Mouse (Mus musculus) CH12F3 (cell line): Measurements from ENCODE around the gene Naa25.
"Not testable (repeated sequence)": the region's sequence is repeated elsewhere in the genome, so short reads cannot be mapped to it uniquely, and the experiment has no call there.

ENCODE experiments used
- in situ Hi-C: fragments of 300-500 bp; cut with MboI; formaldehyde crosslinking; loops from 2 replicates; pipeline ENCODE4 v1.14.3; 2020; ENCODE audit warnings: low sequenced_read_pairs

Naa25 gene

GRCm38 (mm10) chr5:121397187-121398145, at the start of gene Naa25:
Gene Naa25 (plus strand): TSS chr5:121397936.
- in situ Hi-C loops, result no loop called here

DNA sequence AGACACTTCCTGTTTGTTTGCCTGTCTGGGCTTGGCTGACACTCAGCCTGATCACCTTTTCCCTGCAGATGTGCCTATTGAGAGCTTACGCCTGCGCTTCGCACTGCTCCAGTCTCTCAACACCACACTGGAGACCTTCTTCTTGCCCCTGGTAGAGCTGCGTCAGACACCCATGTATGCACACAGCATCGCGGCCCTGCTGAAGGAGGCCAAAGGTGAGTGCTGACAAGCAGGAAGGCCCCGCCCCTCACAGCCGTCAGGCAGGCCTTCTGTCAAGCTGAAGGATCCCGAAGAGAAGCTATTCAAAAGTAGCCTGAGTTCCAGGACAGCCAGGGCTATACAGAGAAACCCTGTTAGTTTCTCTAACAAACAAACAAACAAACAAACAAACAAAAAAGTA, 38.5 kb upstream of the Naa25 start:
- in situ Hi-C loops, result no loop called here

DNA sequence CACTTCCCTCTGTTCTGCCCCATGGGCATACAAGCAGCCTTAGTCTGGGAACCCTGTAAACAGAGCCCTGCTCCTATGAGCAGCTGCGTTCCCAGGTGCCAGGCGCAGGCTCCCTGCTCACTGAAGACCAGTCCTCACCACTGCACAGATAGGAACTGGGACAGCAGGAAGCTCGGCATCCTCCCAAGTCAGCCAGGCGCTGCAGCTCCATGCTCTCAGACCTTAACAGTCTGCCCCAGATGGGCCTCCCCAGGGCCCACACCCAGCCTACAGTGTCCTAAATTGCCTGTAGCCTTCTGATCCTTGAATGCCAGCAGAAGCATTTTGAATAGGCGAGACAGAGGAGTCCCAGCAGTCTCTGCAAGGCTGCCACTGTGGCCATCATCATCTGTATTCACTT, 36.0 kb upstream of the Naa25 start:
- in situ Hi-C loops, result no loop called here

GRCm38 (mm10) chr5:121363441-121363840, 34.3 kb upstream of the Naa25 start:
- in situ Hi-C loops, result no loop called here

DNA sequence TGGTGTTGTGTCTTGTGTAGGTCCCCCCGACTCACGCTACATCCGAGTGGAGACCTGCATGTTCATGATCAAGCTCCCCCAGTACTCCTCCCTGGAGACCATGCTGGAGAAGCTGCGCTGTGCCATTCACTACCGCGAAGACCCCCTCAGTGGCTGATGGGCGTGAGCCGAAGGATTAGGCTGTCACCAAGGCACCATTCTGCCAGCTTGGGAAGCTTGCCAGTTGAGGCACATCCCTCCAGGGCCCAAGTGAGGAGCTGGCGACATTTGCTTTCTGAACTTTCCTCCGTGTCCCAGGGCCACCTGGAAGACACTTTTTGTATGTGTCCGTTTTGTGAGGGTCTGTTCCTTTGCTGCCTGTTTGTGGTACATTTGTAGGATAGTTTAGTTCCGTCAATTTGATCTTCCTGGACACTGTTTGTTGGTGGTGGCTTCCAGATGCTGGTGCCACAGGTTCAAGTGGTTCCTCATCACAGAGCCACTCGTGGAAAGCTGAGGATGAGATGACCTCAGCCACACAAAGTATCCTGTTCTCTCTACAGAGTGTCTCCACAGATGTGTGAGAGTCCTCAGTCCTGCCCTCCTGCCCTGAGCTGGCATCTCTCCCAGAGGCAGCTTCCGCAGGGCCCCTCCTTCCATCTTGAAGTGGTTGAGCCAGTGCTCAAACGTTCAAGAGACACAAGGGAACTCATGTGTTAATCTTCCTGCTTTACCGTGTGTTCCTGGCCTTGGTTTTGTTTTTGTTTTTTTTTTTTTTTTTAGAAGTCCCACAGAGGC, 31.1 kb upstream of the Naa25 start:
- in situ Hi-C loops, result no loop called here

- in situ Hi-C loops, result no loop called here
These were observed 30.5 kb upstream of the Naa25 start for GRCm38 (mm10) chr5:121367255-121367654.

GRCm38 (mm10) chr5:121371712-121372111, 26.0 kb upstream of the Naa25 start:
- in situ Hi-C loops, result no loop called here

DNA sequence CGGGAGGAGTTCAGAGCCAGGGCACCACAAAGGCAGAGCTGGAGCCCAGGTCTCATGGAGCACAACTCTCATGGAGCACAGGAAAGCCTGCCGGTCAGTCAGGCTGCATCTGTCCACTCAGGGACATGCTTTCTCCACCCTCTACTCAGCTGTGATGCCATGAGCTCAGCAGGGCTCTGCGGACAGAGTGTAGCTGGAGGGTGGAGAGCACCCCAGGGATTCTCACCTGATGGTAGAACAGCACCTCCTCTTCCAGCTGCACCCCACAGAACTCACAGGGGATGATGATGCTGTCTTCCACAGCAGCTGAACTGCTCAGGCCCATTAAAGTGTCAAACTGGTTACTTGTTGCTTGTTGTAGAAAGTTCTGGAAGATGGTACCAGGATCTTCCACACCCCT, 22.9 kb upstream of the Naa25 start:
- in situ Hi-C loops, result no loop called here

DNA sequence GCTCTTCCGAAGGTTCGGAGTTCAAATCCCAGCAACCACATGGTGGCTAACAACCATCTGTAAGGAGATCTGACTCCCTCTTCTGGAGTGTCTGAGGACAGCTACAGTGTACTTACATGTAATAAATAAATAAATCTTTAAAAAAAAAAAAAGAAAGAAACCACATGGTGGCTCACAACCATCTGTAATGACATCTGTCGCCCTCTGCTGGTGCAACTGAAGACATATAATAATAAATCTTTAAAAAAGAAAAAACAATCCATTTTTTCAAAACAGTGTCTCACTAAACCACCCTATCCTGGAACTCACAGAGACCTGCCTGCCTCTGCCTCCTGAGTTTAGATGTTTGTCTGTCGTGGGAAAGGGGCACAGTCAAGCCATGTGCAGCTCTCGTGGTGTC, 20.8 kb upstream of the Naa25 start:
- in situ Hi-C loops, result not testable (repeated sequence)

DNA sequence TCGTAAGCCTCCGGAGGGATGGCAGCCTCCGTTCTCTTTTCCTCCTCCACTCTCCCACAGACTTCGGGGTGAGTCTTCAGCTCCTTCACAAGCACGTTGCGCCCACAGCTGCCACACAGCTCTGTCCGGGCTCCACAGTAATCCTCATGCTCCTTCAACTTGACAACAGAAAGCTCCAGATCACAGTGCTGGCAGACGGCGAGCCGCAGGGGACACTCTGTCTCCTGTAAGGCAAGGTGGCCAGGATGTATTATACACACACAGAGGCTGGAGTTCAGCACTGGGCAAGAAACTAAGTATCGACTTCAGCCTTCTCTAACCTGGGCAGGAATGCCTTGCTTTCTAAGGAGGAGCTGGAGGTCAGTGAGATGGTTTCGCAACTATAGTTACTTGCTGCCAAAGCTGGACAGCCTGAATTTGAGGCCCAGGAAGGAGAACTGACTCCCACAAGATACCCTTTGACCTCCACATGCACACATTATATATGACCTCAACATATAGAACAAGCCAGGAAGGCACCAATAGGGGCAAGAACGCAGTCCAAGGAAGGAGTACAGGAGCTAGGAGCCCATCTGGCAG, 19.0 kb upstream of the Naa25 start:
- in situ Hi-C loops, result no loop called here

GRCm38 (mm10) chr5:121380692-121381091, 17.0 kb upstream of the Naa25 start:
- in situ Hi-C loops, result no loop called here

- in situ Hi-C loops, result no loop called here
These were observed 13.6 kb upstream of the Naa25 start for GRCm38 (mm10) chr5:121383857-121384756.

- in situ Hi-C loops, result no loop called here
These were observed 12.8 kb upstream of the Naa25 start for GRCm38 (mm10) chr5:121384757-121385460.

DNA sequence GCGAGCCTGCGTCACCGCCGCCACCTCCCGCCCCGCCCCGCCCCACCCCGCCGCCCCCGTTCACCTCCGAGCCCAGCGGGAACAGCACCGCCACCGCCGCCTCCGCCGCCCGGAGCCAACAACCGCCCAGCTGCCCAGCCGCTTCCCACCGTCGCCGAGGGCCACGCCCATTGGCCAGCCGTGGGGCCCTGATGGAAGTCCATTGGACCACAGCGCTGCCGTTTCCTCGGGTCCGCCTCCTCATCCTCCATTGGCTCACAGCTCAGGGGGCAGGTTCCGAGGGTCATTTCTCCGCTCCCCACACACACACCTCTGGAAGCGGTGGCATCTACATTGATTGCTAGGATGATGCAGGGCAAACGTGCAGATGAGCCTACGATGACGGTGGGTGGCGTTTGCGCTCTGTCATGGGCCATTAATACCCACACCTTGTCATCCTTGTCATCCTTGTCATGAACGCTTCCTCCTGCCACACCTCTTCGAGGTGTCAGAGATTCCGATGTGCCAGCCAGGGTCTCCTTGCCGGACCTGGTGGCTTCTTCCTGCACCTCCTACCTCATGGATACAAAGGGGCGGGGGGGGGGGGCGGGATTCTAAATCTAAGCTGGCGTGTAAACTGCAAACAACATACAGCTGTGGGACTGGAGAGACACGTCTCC, 12.1 kb upstream of the Naa25 start, which contains the start of gene Trafd1:
TSS of gene Trafd1 (minus strand) at position 172 of the 659 bp plus-strand sequence.
- in situ Hi-C loops, result no loop called here

- in situ Hi-C loops, result no loop called here
These were observed 11.4 kb upstream of the Naa25 start for GRCm38 (mm10) chr5:121386120-121386909.

DNA sequence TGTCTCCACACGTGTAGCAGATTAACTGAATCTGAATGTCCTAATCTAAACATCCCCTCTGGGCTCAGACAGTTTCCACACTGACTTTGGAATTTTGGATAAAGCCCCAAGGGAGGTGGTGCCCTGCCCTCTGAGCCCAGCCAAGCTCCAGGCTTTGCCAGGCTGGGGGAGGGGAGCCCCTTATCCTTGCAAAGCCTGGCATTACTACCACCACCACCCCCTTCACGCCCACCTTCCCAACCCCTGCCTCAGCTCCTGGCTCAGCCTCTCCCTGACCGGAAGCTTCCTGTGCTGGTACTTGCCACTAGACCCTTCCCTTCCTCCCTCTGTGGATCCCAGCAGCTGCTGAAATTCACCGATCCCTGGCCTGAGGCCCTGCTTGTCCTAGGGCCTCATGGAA, 10.6 kb upstream of the Naa25 start:
- in situ Hi-C loops, result no loop called here

DNA sequence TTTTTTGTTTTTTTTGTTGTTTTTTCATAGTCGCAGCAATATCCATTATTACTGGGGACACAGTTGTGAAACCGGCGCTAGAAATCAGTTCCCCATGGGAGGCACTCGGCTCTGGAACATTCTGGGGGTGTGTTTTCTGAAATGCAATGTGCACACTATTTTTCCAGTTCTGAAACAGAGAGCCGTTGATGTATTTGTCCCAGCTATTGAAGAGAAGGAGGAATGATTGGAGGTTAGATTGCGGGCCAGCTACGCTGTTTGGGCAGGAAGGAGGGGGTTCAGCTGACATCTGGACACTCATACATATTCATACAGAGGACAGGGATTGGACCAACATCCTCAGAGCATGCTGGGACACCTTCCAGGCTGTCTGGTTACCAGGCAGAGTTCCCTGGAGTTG, 8.6 kb upstream of the Naa25 start:
- in situ Hi-C loops, result no loop called here

- in situ Hi-C loops, result no loop called here
These were observed 8.0 kb upstream of the Naa25 start for GRCm38 (mm10) chr5:121389691-121390090.
